Mouse (Mus musculus): ENCODE measurements around the gene Hikeshi.
A peak's percentile ranks its signal among the peaks of the same experiment; 100 is the strongest.

Hikeshi gene

GRCm38 (mm10) chr7:89912356-89912755, 28.6 kb downstream of the Hikeshi start:
- DNase-seq: no peak

GRCm38 (mm10) chr7:89909711-89910110, 31.3 kb downstream of the Hikeshi start:
- DNase-seq: no peak

GRCm38 (mm10) chr7:89908899-89909621, 31.9 kb downstream of the Hikeshi start:
- DNase-seq: no peak

GRCm38 (mm10) chr7:89908421-89908820, 32.6 kb downstream of the Hikeshi start:
- no peak for DNase-seq

GRCm38 (mm10) chr7:89907950-89908349, 33.1 kb downstream of the Hikeshi start:
- peak; percentile 44 for DNase-seq

- DNase-seq: no peak
Measured at GRCm38 (mm10) chr7:89903442-89904343, 37.3 kb downstream of the Hikeshi start, which contains the start of gene Ccdc81. Gene Ccdc81, minus strand, starts transcription at chr7:89903629.

GRCm38 (mm10) chr7:89903007-89903406, 38.0 kb downstream of the Hikeshi start:
- no peak for DNase-seq

- no peak for DNase-seq
Measured at GRCm38 (mm10) chr7:89891856-89892255, 49.1 kb downstream of the Hikeshi start.

GRCm38 (mm10) chr7:89891412-89891811, 49.6 kb downstream of the Hikeshi start:
- no peak for DNase-seq

GRCm38 (mm10) chr7:89884551-89884950, 56.5 kb downstream of the Hikeshi start:
- DNase-seq: no peak

- DNase-seq: no peak
Measured at GRCm38 (mm10) chr7:89879686-89880085, 61.3 kb downstream of the Hikeshi start.

Data from cerebellum, adult 11 months (tissue).